Mouse (Mus musculus) CH12.LX (cell line): ENCODE measurements around the gene Spata25. TPM values are rescaled to one million over a fixed set of nuclear protein-coding genes. Genes with fewer than 3 reads are reported as not detected.
A peak's percentile ranks its signal among the peaks of the same experiment; 100 is the strongest.

ENCODE experiments used
- DNase-seq: peaks from one replicate; pipeline ENCODE4 v3.0.0-alpha.2; 2013; ENCODE audit errors: extremely low read depth
- H3K27ac ChIP-seq: 2 replicates; pipeline ENCODE4 v1.5.1; 2012; ENCODE audit warnings: low read depth, mild to moderate bottlenecking, control low read depth, moderate library complexity; ENCODE audit not compliant: insufficient read depth
- H3K27me3 ChIP-seq: replicated peaks from 2 replicates; pipeline ENCODE3; 2012; ENCODE audit warnings: inconsistent platforms
- H3K36me3 ChIP-seq, 2 experiments: replicated peaks in 1 of 2; 2 replicates each; pipeline versions ENCODE3 to v1.6.1; 2012; ENCODE audit warnings: inconsistent platforms in 1 of 2, low read length in 1 of 2, mild to moderate bottlenecking in 1 of 2, mixed read lengths in 1 of 2, moderate library complexity in 1 of 2; ENCODE audit not compliant: control insufficient read depth in 1 of 2, insufficient read depth in 1 of 2
- H3K4me1 ChIP-seq, 2 experiments: 2 replicates each; pipeline ENCODE4 v1.6.1; 2012; ENCODE audit warnings: inconsistent platforms in 1 of 2, moderate library complexity in 1 of 2; ENCODE audit not compliant: insufficient read depth in 2 of 2, control insufficient read depth in 1 of 2
- H3K4me2 ChIP-seq: 2 replicates; pipeline ENCODE4 v1.6.1; 2012; ENCODE audit warnings: low read depth, mild to moderate bottlenecking, control low read depth; ENCODE audit not compliant: poor library complexity, insufficient read depth, severe bottlenecking
- H3K4me3 ChIP-seq, 3 experiments: fragments of 150-350 bp in 1 of 3; sonication (generic) in 1 of 3; replicated peaks in 1 of 3; 2 replicates each; pipeline versions ENCODE3 to v1.5.1; 2011 to 2012; ENCODE audit warnings: low read depth in 2 of 3, low read length in 2 of 3, mild to moderate bottlenecking in 2 of 3, moderate library complexity in 2 of 3, control low read depth in 1 of 3, improper control_type of control experiment in 1 of 3, inconsistent platforms in 1 of 3, mixed read lengths in 1 of 3; ENCODE audit not compliant: poor library complexity in 1 of 3
- H3K79me2 ChIP-seq: replicated peaks from 2 replicates; pipeline ENCODE4 v1.6.1; 2012; ENCODE audit warnings: mild to moderate bottlenecking, moderate library complexity; ENCODE audit not compliant: control insufficient read depth, poor library complexity, insufficient read depth, severe bottlenecking; ENCODE audit errors: extremely low read depth
- H3K9ac ChIP-seq: 2 replicates; pipeline ENCODE4 v1.6.1; 2012; ENCODE audit warnings: low read depth, mild to moderate bottlenecking, control low read depth, moderate library complexity; ENCODE audit not compliant: insufficient read depth
- H3K9me3 ChIP-seq: replicated peaks from 2 replicates; pipeline ENCODE3; 2012; ENCODE audit warnings: low read length, inconsistent platforms, mixed read lengths
- BHLHE40 ChIP-seq: IDR thresholded peaks from 2 replicates; pipeline ENCODE4 v1.6.1; 2011; ENCODE audit warnings: mild to moderate bottlenecking, low read depth, low read length, improper control_type of control experiment
- CHD1 ChIP-seq: IDR thresholded peaks from 2 replicates; pipeline ENCODE4 v1.6.1; 2012; ENCODE audit warnings: low read depth, low read length, improper control_type of control experiment, inconsistent platforms
- CHD2 ChIP-seq: IDR thresholded peaks from 2 replicates; pipeline ENCODE4 v1.6.1; 2011; ENCODE audit warnings: low read length, improper control_type of control experiment
- CTCF ChIP-seq, 2 experiments: IDR thresholded peaks in 1 of 2; conservative IDR thresholded peaks in 1 of 2; 2 replicates each; pipeline ENCODE4 v1.5.1; 2011 to 2012; ENCODE audit warnings: low read depth in 2 of 2, low read length in 2 of 2, improper control_type of control experiment in 1 of 2, inconsistent platforms in 1 of 2, mild to moderate bottlenecking in 1 of 2, moderate library complexity in 1 of 2
- E2F4 ChIP-seq: IDR thresholded peaks from 2 replicates; pipeline ENCODE4 v1.6.1; 2011; ENCODE audit warnings: low read depth, low read length, improper control_type of control experiment; ENCODE audit not compliant: insufficient replicate concordance
- EP300 ChIP-seq: IDR thresholded peaks from 2 replicates; pipeline ENCODE4 v1.6.1; 2011; ENCODE audit warnings: low read length, improper control_type of control experiment
- ETS1 ChIP-seq: conservative IDR thresholded peaks from 2 replicates; pipeline ENCODE4 v1.6.1; 2012; ENCODE audit warnings: low read depth, mild to moderate bottlenecking, inconsistent platforms, low read length, improper control_type of control experiment, moderate library complexity
- IRF4 ChIP-seq: IDR thresholded peaks from 2 replicates; pipeline ENCODE4 v1.6.1; 2014; ENCODE audit warnings: low read depth, mild to moderate bottlenecking, inconsistent platforms, low read length, improper control_type of control experiment
- JUN ChIP-seq: IDR thresholded peaks from 2 replicates; pipeline ENCODE4 v1.6.1; 2011; ENCODE audit warnings: low read depth, mild to moderate bottlenecking, low read length, improper control_type of control experiment, moderate library complexity; ENCODE audit not compliant: insufficient read depth
- JUND ChIP-seq: conservative IDR thresholded peaks from 2 replicates; pipeline ENCODE4 v1.6.1; 2011; ENCODE audit warnings: low read depth, low read length, improper control_type of control experiment
- MAFK ChIP-seq: IDR thresholded peaks from 2 replicates; pipeline ENCODE4 v1.6.1; 2011; ENCODE audit warnings: low read length, improper control_type of control experiment; ENCODE audit not compliant: insufficient replicate concordance
- MAX ChIP-seq: IDR thresholded peaks from 2 replicates; pipeline ENCODE4 v1.6.1; 2011; ENCODE audit warnings: low read length, improper control_type of control experiment
- MAZ ChIP-seq: IDR thresholded peaks from 2 replicates; pipeline ENCODE4 v1.6.1; 2012; ENCODE audit warnings: low read depth, mild to moderate bottlenecking, inconsistent platforms, low read length, improper control_type of control experiment, moderate library complexity
- MEF2A ChIP-seq: IDR thresholded peaks from 2 replicates; pipeline ENCODE4 v1.6.1; 2014; ENCODE audit warnings: low read depth, mild to moderate bottlenecking, inconsistent platforms, low read length, improper control_type of control experiment, borderline replicate concordance
- MXI1 ChIP-seq: IDR thresholded peaks from 2 replicates; pipeline ENCODE4 v1.6.1; 2011; ENCODE audit warnings: mild to moderate bottlenecking, low read depth, low read length, improper control_type of control experiment
- MYC ChIP-seq: IDR thresholded peaks from 2 replicates; pipeline ENCODE4 v1.6.1; 2011; ENCODE audit warnings: low read depth, mild to moderate bottlenecking, improper control_type of control experiment, low read length
- NRF1 ChIP-seq: IDR thresholded peaks from 2 replicates; pipeline ENCODE4 v1.6.1; 2014; ENCODE audit warnings: low read depth, mild to moderate bottlenecking, inconsistent platforms, low read length, improper control_type of control experiment, moderate library complexity
- PAX5 ChIP-seq: IDR thresholded peaks from 2 replicates; pipeline ENCODE4 v1.6.1; 2012; ENCODE audit warnings: low read length, inconsistent platforms, mixed read lengths
- POLR2A ChIP-seq: IDR thresholded peaks from 2 replicates; pipeline ENCODE4 v1.6.1; 2011; ENCODE audit warnings: low read depth, mild to moderate bottlenecking, improper control_type of control experiment, low read length
- POLR2AphosphoS2 ChIP-seq: IDR thresholded peaks from 2 replicates; pipeline ENCODE4 v1.6.1; 2011; ENCODE audit warnings: low read depth, low read length, improper control_type of control experiment
- RAD21 ChIP-seq: IDR thresholded peaks from 2 replicates; pipeline ENCODE4 v1.6.1; 2011; ENCODE audit warnings: low read depth, mild to moderate bottlenecking, low read length, improper control_type of control experiment, moderate library complexity
- RCOR1 ChIP-seq: conservative IDR thresholded peaks from 2 replicates; pipeline ENCODE4 v1.6.1; 2012; ENCODE audit warnings: low read depth, mild to moderate bottlenecking, inconsistent platforms, low read length, improper control_type of control experiment
- SIN3A ChIP-seq: IDR thresholded peaks from 2 replicates; pipeline ENCODE4 v1.6.1; 2012; ENCODE audit warnings: low read length, improper control_type of control experiment, inconsistent platforms
- SMC3 ChIP-seq: IDR thresholded peaks from 2 replicates; pipeline ENCODE4 v1.6.1; 2011; ENCODE audit warnings: low read depth, low read length, improper control_type of control experiment
- UBTF ChIP-seq: IDR thresholded peaks from 2 replicates; pipeline ENCODE4 v1.6.1; 2012; ENCODE audit warnings: low read depth, mild to moderate bottlenecking, inconsistent platforms, low read length, improper control_type of control experiment, moderate library complexity
- USF1 ChIP-seq: IDR thresholded peaks from 2 replicates; pipeline ENCODE4 v1.6.1; 2014; ENCODE audit warnings: low read depth, mild to moderate bottlenecking, inconsistent platforms, low read length, improper control_type of control experiment
- ZC3H11A ChIP-seq: IDR thresholded peaks from 2 replicates; pipeline ENCODE4 v1.6.1; 2012; ENCODE audit warnings: low read depth, mild to moderate bottlenecking, inconsistent platforms, low read length, improper control_type of control experiment
- ZKSCAN1 ChIP-seq: IDR thresholded peaks from 2 replicates; pipeline ENCODE4 v1.6.1; 2012; ENCODE audit warnings: low read depth, inconsistent platforms, low read length, improper control_type of control experiment, borderline replicate concordance
- ZMIZ1 ChIP-seq: IDR thresholded peaks from 2 replicates; pipeline ENCODE4 v1.6.1; 2012; ENCODE audit warnings: low read depth, mild to moderate bottlenecking, inconsistent platforms, low read length, improper control_type of control experiment
- ZNF384 ChIP-seq: IDR thresholded peaks from 2 replicates; pipeline ENCODE4 v1.6.1; 2012; ENCODE audit warnings: low read depth, low read length, improper control_type of control experiment, inconsistent platforms
- dilution Hi-C: fragments of 300-500 bp; cut with MboI; formaldehyde crosslinking; loops from 2 replicates; pipeline ENCODE4 v1.14.3; 2020; ENCODE audit warnings: low sequenced_read_pairs; ENCODE audit not compliant: extremely low pct_unique_long_range_greater_than_20kb, extremely low pct_ligation_motif_present
- in situ Hi-C: fragments of 300-500 bp; cut with MboI; formaldehyde crosslinking; loops from 3 replicates; pipeline ENCODE4 v1.14.3; 2019; ENCODE audit warnings: low sequenced_read_pairs, low pct_ligation_motif_present, low pct_unique_long_range_greater_than_20kb, mixed read lengths
- polyA plus RNA-seq: library from polyadenylated mRNA; unstranded; fragments of >175 nt; gene quantifications from 2 replicates; pipeline ENCODE4 v1.2.1, GENCODE M21; 2012; ENCODE audit warnings: low read depth; ENCODE audit not compliant: insufficient read length
- total RNA-seq, 2 experiments: library from RNA; depleted of rRNA; stranded (reverse); fragments of 300-350 nt in 1 of 2; fragments of >200 nt in 1 of 2; gene quantifications; 2 replicates each; pipeline ENCODE4 v1.2.3; 2012 to 2014

The Spata25 gene
- total and polyA plus RNA-seq, 3 experiments, result not detected

- DNase-seq, result peak; percentile 50
- Histone ChIP-seq H3K9me3 (no peaks in the 10 kb centered on the region), H3K4me2 (peak overlapping the region; percentile 72), H3K27me3 (no peaks in the 10 kb centered on the region)
- TF ChIP-seq MAFK (no peak), ZMIZ1 (no peak), POLR2A (no peak), ETS1 (no peak), MEF2A (no peak), UBTF (no peak), EP300 (no peak), IRF4 (no peak), CTCF (conservative IDR thresholded peaks at IDR 0.05 in 1 of 2, IDR thresholded peaks at IDR 0.05 in 1 of 2; ENCODE audit: low read depth in 2 of 2, low read length in 2 of 2) (no peak; a peak in 1 of 4 replicates), NRF1 (no peak), POLR2AphosphoS2 (no peak), JUND (no peak), RAD21 (no peak), MYC (no peak), CHD2 (no peak), USF1 (no peak)
- TF ChIP-seq, all 38 proteins: peak for 0
- Histone ChIP-seq H3K79me2 (no peaks in the 10 kb centered on the region; the same call in 1 of the 2 replicates), H3K27ac (peak overlapping the region; percentile 37; the same call in 1 of the 2 replicates), H3K4me3 (peak overlapping the region; percentile 74 to 97 (median 89)), H3K36me3 (peaks cover 42 to 63% of the 10 kb centered on the region in 2 experiments), H3K4me1 (peaks cover 0 to 27% of the 10 kb centered on the region in 2 experiments; a peak in 3 of 4 replicates), H3K9ac (peak overlapping the region; percentile 51)
- dilution Hi-C loops (no loop called here), in situ Hi-C loops (no loop called here)
Observed at GRCm38 (mm10) chr2:164823181-164823585, 5.2 kb downstream of the Spata25 start.

GRCm38 (mm10) chr2:164822636-164823165 lies 5.6 kb downstream of the Spata25 start, which contains the start of gene Zswim1:
Zswim1 (plus strand) TSS chr2:164822686.
- Histone ChIP-seq H3K27ac (peak within 1 kb of the TSS; percentile 37; the same call in 1 of the 2 replicates), H3K36me3 (peaks cover 40 to 61% of the 10 kb centered on the region in 2 experiments), H3K27me3 (no peaks in the 10 kb centered on the region), H3K79me2 (no peaks in the 10 kb centered on the region; the same call in 1 of the 2 replicates), H3K9ac (peak within 1 kb of the TSS; percentile 51), H3K4me1 (peaks cover 0 to 22% of the 10 kb centered on the region in 2 experiments; a peak in 3 of 4 replicates), H3K4me3 (peak within 1 kb of the TSS; percentile 74 to 97 (median 89)), H3K9me3 (no peaks in the 10 kb centered on the region), H3K4me2 (peak within 1 kb of the TSS; percentile 72)
- in situ Hi-C loops, result no loop called here
- DNase-seq, result peak; percentile 97
- dilution Hi-C loops, result no loop called here
- TF ChIP-seq MXI1 (peak; percentile 93), ZNF384 (no peak), POLR2AphosphoS2 (peak; percentile 67; the same call in 1 of the 2 replicates), EP300 (no peak), USF1 (no peak), IRF4 (peak; percentile 89), BHLHE40 (no peak), CTCF (conservative IDR thresholded peaks at IDR 0.05 in 1 of 2, IDR thresholded peaks at IDR 0.05 in 1 of 2; ENCODE audit: low read depth in 2 of 2, low read length in 2 of 2) (0 out of 4 replicates have a peak, but pooled peaks of 1 of the 2 experiments have one; percentile 4), JUN (peak; percentile 49), MEF2A (peak; percentile 50), SIN3A (peak; percentile 73; the same call in 1 of the 2 replicates), CHD1 (no peak), MAFK (no peak), RCOR1 (no peak), MAX (no peak; the same call in 1 of the 2 replicates), MAZ (no peak), ZC3H11A (no peak), ETS1 (no peak), PAX5 (no peak), E2F4 (no peak), CHD2 (peak; percentile 87), SMC3 (no peak), JUND (peak; percentile 74), ZKSCAN1 (no peak)
